Mouse (Mus musculus) frontal cortex, adult (tissue): ENCODE results near the gene Igf2r.

Experiments
- ATAC-seq: cut with Nextera tagmentation; 2 replicates; pipeline ENCODE4 v1.9.2; 2017; ENCODE audit warnings: mild to moderate bottlenecking, moderate library complexity, mixed read lengths; ENCODE audit not compliant: low TSS enrichment

The Igf2r gene

DNA sequence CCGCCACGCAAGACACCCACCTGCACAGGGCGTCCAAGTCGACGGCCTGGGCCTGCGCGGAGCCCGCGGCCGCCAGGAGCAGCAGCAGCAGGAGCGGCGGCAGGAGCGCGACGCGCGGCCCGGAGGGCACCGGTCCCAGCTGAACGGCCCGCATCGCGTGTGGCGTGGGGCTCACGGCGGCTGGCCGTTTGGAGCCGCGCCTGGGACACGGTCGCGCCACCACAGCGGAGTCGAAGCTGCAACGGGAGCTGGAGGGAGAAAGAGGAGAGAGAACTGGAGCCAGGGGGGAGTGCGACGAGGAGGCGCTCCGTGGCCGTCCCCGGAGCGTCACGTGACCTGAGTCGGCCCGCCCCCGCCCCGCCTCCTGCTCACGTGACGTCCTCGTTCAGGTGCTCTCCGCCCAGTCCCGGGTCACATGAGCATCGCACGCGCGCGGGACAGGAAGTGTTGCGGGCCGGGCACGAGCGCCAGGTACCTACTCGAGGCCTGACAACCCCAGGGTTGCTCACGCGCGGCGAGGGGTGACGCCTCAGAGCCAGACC lies at the start of gene Igf2r:
Igf2r (minus strand) TSS at position 285 of the 542 bp plus-strand sequence.
- peak; percentile 85 for ATAC-seq

DNA sequence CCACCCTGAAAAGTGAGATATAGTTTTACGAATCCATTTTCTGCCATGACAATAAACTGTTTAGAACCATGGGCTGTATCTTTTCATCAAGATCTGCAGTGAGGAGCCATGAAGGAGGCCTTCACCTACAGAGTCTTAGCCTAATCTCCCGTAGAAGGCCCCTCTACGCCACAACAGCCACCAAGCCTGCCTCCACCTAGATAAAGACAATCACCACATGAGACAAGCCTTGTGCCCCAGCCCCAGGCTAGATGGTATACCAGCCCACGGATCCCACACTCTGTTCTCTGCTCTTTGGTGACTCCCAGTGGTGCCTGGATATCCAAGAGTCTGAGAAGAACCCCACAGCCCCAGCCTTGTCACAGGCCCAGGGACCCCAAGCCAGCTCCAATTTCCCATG lies 46.4 kb upstream of the Igf2r start:
- no peak for ATAC-seq

- no peak for ATAC-seq
These were observed 45.0 kb upstream of the Igf2r start for GRCm38 (mm10) chr17:12814502-12814901.

DNA sequence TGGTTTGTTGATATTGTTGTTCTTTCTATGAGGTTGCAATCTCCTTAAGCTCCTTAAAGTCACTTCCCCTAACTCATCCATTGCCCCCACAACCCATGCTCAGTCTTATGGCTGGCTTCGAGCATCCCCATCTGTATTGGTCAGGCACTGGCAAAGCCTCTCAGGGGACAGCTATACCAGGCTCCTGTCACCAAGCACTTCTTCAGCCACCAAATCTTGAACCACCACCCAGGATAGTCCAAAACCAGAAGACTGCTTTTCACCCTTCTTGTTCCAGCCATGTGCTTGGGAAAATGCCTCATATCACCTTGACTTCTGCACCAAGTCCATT lies 41.5 kb upstream of the Igf2r start:
- ATAC-seq = no peak

DNA sequence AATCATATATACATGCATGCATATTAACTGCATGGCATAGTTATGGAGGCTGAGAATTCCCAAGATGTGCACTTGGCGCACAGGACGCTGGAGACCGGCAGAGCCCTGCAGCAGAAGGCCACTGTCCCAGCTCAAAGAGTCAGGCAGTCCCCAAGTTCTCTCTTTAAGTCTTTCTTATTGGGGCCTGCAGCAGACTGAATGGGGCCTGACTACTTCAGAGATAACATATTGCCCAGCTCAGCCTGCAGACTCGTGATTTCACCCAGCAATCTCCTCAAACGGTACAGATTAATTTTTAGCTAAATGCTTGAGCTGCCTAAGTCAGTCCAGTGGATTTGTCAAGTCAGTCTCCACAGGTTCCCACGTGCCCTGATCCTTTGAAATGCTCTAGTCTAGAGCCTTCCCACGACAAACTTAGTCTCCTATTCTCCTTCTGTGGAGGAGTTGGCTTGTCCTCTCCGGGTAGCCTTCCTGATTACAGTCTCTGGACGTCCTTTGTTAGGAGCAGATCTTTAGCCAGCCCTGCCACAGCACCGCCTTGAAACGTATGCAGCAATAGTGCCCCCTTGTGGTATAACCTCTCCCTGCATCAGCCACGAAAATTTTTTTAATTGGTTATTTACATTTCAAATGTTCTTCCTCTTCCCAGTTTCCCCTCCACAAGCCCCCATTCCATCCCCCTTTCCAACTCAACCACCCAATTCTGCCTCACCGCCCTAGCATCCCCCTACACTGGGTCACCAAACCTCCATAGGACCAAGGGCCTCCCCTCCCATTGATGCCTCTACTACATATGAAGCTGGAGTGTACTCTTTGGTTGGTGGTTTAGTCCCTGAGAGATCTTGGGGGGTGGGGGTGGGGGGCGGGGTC lies 40.9 kb upstream of the Igf2r start:
- ATAC-seq = peak; percentile 78

- ATAC-seq = no peak
These were observed 39.4 kb upstream of the Igf2r start for GRCm38 (mm10) chr17:12808851-12809250.

GRCm38 (mm10) chr17:12804584-12805445 lies 35.4 kb upstream of the Igf2r start:
- no peak for ATAC-seq

- no peak for ATAC-seq
These were observed 32.5 kb upstream of the Igf2r start for GRCm38 (mm10) chr17:12801861-12802540.

DNA sequence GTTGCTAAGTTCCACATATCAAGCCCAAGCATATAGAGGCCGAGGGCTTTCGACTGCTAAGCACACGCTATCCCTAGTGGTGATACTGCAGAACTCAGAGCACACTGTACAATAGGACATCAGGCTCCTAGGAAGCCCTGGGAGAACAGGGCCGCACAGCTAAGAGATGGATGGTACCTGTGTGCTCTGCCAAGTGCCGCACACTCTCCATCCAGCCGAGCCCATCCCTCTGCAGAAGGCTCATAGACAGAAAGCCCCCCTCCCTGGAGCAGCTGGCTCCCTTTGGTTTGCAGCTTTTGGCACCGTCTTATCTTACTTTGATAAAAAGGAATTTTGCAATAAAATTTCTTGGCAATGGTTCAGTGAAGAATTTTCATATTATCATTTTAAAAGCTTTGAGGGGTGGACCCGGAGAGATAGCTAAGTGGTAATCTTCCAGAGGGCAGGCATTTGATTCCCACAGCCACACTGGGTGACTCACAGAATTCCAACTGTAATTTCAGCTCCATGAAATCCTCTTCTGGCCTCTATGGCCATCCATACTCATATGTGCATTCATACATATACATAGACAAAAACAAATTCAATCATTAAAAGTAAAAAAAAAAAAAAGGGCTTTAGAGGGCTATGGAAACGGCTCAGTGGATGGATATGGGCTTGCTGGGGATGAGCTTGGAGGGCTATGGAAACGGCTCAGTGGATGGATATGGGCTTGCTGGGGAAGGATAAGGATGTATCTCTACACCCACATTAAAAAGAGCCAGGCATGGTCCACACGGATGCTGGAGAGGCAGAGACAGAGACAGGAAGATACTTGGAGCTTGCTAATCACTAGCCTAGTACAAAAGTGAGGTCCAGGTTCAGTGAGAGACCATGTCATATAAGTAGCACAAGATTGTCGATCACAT lies 30.2 kb upstream of the Igf2r start:
- ATAC-seq = no peak

DNA sequence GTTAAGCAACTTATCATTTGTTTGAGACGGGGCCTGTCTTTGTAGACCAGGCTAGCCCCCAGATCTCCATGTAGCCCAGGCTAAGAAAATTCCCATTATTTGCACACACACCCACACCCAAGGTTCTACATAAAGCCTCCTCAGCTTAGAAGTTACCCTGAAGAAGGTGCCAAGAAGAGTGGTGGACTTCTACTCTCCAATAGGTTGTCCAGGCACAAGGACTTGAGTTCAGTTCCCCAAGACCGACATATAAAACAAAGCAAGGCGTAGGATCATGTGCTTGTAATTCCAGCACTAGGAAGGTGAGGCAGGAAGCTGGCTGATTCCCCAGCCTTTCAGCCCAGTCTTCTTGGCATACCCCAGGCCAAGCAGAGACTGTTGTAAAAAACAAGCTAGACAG lies 29.1 kb upstream of the Igf2r start:
- ATAC-seq = no peak

DNA sequence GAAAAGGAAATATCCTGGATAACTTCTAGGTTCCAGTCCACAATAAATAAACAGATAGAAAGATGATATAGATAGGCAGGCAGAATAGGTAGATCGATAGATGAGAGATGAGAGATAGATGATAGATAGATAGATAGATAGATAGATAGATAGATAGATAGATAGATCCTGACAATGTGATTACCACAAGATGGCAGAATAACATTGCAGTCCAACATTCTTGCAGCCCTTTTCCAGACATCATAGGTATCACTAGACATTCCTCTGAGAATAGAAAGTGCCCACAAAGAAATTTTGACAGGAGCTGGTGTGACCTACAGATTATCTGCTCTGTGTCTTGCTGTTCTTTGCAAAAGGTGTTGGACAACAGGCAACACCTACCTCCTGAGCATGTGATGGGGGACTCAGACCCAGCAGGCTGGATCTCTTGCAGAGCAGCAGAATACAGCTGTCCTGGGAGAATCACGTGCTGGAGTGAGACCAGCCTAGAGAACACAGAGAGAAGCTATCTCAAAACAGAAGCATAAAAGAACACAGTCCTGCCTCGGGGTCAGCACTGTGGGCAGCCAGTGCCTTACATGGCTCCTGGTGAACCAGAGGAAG lies 28.1 kb upstream of the Igf2r start:
- no peak for ATAC-seq

DNA sequence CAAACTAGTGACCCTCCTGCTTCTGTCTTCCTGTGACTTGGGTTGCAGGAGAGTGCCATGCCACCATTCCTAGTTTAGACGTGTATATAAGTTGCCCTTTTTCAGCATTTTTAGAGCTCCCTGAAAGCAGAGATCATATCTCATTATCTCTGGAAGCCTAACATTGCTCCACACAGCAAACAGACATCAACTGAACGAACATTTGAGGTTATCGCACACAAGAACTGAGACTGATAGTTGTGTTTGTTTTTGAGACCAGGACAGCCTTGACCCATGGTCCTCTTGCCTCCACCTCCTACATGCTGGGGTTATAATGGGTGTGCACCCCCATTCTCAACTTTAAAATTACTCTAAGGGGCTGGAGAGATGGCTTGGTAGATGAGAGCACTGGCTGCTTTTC lies 27.2 kb upstream of the Igf2r start:
- no peak for ATAC-seq

- no peak for ATAC-seq
These were observed 24.4 kb upstream of the Igf2r start for GRCm38 (mm10) chr17:12793660-12794406.

GRCm38 (mm10) chr17:12792422-12793206 lies 23.1 kb upstream of the Igf2r start:
- no peak for ATAC-seq

DNA sequence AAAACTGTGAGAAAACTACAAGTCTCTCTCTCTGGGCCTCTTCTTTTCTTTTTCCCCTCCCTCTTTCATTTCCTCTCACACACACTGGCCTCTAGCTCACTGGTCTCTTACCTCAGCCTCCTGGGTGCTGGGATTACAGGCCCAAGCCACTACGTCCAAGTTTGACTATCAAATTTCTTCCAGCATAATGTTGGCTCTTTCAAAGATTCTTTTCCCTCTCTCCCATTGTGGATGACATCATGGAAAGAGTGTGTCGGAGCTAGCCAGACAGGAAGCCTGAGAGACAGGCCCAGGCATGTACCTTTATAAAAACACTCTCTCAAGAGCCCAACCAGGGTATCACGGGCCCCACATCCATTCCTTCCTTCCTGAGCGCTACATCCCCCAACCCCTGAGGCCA lies 22.0 kb upstream of the Igf2r start:
- ATAC-seq = no peak

DNA sequence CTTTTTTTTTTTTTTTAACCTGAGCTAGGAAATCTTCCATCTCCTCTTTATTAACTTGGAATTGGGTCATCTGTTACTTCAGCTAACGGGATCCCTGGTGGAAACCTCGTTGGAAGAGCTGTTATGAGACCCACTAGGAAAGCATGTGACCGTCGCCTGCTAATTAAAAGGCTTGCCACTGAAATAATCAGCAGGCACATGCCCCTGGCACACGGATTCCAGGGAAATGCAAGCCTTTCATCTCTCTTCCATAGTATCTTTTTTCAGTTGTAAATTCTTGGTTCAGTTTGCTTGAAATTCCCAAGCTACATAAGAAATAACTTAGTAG lies 21.6 kb upstream of the Igf2r start:
- no peak for ATAC-seq

- ATAC-seq = no peak
These were observed 21.1 kb upstream of the Igf2r start for GRCm38 (mm10) chr17:12790353-12791078.
